Mouse (Mus musculus) neural tube, embryonic 15.5 days (tissue): ENCODE data around the gene Tent2. TPM values are rescaled to one million over a fixed set of nuclear protein-coding genes. Genes with fewer than 3 reads are reported as not detected.
"Not testable (repeated sequence)": the region's sequence is repeated elsewhere in the genome, so short reads cannot be mapped to it uniquely, and the experiment has no call there.

ENCODE experiments used
- ATAC-seq: fragments of 200-750 bp; cut with Nextera tagmentation; 2 replicates; pipeline ENCODE4 v1.8.0; 2017; ENCODE audit warnings: mild to moderate bottlenecking, moderate TSS enrichment, moderate library complexity; ENCODE audit not compliant: low FRiP score
- H3K27ac ChIP-seq: fragments of 300-500 bp; sonication (generic); replicated peaks from 2 replicates; pipeline ENCODE4 v1.5.1; 2015; ENCODE audit warnings: mild to moderate bottlenecking, inconsistent platforms
- H3K27me3 ChIP-seq: fragments of 300-500 bp; sonication (generic); replicated peaks from 2 replicates; pipeline ENCODE4 v1.6.1; 2015; ENCODE audit warnings: inconsistent platforms
- H3K36me3 ChIP-seq: fragments of 300-500 bp; sonication (generic); 2 replicates; pipeline ENCODE4 v1.6.1; 2015; ENCODE audit warnings: inconsistent platforms
- H3K4me1 ChIP-seq: fragments of 300-500 bp; sonication (generic); 2 replicates; pipeline ENCODE4 v1.6.1; 2015; ENCODE audit warnings: inconsistent platforms
- H3K4me2 ChIP-seq: fragments of 300-500 bp; sonication (generic); 2 replicates; pipeline ENCODE4 v1.6.1; 2015; ENCODE audit warnings: inconsistent platforms, mild to moderate bottlenecking, moderate library complexity
- H3K4me3 ChIP-seq: fragments of 300-500 bp; sonication (generic); replicated peaks from 2 replicates; pipeline ENCODE4 v1.5.1; 2015; ENCODE audit warnings: mild to moderate bottlenecking, inconsistent platforms
- H3K9ac ChIP-seq: fragments of 300-500 bp; sonication (generic); replicated peaks from 2 replicates; pipeline ENCODE4 v1.6.1; 2015; ENCODE audit warnings: mild to moderate bottlenecking, inconsistent platforms
- H3K9me3 ChIP-seq: fragments of 300-500 bp; sonication (generic); replicated peaks from 2 replicates; pipeline ENCODE4 v1.6.1; 2016; ENCODE audit warnings: inconsistent platforms
- WGBS: fragments of 180-500 bp; shearing (Covaris S2); methylation state at CpG from one replicate; pipeline ENCODE4 v1.1.7; 2015; ENCODE audit warnings: mixed read lengths; 5-methylcytosine and 5-hydroxymethylcytosine counted together
- polyA plus RNA-seq: library from polyadenylated mRNA; unstranded; fragments of >200 nt; fragmentation: Nextera tagmentation; extraction: Ambion mirVana; gene quantifications from 2 replicates; pipeline ENCODE4 v1.2.1, GENCODE M21; 2015

Tent2 gene
- polyA plus RNA-seq, 1 experiment from 2014 or later = 36.4 TPM

DNA sequence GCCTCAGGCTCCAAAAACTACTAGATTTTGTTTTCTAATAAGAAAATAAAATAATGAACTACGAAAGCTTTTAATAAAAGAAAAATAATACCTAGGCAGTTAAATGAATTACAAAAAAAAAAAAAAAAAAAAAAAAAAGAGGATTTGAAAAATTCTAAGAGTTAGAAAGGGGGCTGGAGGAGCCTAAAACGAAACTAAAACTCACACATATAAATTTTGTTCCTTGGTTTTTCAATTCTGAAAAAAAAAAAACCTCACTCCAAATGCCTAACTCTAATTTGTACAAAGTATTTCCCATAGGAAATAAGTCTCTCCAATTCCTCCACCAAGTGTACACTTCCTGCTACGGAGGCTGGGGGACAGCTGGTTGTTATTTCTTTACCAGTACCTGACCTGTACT lies 3.4 kb downstream of the Tent2 start:
- H3K4me2 ChIP-seq = no peak overlapping the region
- no peak overlapping the region for H3K4me3 ChIP-seq
- H3K27me3 ChIP-seq = no peaks in the 10 kb centered on the region
- no peak overlapping the region for H3K27ac ChIP-seq
- H3K9me3 ChIP-seq = no peaks in the 10 kb centered on the region
- H3K36me3 ChIP-seq = no peaks in the 10 kb centered on the region
- WGBS = 93% methylated on average over 3 of the region's 3 CpGs
- H3K4me1 ChIP-seq = peaks cover 21% of the 10 kb centered on the region
- ATAC-seq = no peak
- no peak overlapping the region for H3K9ac ChIP-seq

DNA sequence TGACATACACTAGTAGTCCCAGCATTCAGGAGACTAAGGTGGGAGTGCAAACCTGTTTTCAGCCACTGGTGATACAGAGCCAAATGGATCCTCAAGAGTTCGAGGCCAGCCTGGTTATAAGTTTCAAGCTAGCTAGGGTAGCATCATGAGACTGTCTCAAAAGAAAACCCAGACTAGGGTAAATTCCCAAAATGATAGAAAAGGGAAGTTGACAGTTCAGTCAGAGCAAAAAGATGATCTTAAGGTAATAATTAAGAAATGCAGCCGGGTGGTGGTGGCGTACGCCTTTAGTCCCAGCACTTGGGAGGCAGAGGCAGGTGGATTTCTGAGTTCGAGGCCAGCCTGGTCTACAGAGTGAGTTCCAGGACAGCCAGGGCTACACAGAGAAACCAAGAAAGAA lies 4.4 kb downstream of the Tent2 start:
- H3K4me1 ChIP-seq = peaks cover 20% of the 10 kb centered on the region
- not testable (repeated sequence) for H3K9ac ChIP-seq, ATAC-seq, H3K36me3 ChIP-seq, H3K27me3 ChIP-seq, H3K9me3 ChIP-seq, H3K4me2 ChIP-seq, H3K4me3 ChIP-seq, H3K27ac ChIP-seq
- 95% methylated on average over 5 of the region's 5 CpGs for WGBS

DNA sequence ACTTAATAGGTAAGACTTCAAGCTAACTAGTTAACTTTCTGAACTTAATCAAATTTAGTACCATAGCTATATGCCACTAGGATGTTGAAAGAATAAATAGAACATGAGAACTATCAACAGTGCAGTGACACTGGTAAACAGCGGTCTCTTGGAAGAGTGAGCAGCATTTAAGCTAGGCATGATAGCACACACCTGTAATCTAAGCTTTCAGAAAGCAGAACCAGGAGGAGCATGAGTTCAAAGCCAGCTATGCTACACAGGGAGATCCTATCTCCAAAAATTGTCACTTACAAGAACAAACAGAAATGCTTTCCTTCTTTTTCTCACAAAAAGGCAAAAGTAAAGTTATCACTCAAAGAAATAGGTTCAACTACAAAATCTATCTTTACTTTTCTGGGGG lies 11.8 kb downstream of the Tent2 start:
- Histone ChIP-seq H3K4me1 (no peaks in the 10 kb centered on the region), H3K36me3 (peaks cover 11% of the 10 kb centered on the region), H3K27ac (no peak overlapping the region), H3K4me2 (no peak overlapping the region), H3K9me3 (no peaks in the 10 kb centered on the region), H3K27me3 (no peaks in the 10 kb centered on the region), H3K4me3 (no peak overlapping the region), H3K9ac (no peak overlapping the region)
- WGBS = 98% methylated on average over 1 of the region's 1 CpGs
- no peak for ATAC-seq

GRCm38 (mm10) chr13:93179522-93179921 lies 12.7 kb downstream of the Tent2 start:
- 84% methylated on average over 2 of the region's 2 CpGs for WGBS
- H3K4me1 ChIP-seq = no peaks in the 10 kb centered on the region
- H3K36me3 ChIP-seq = peaks cover 14% of the 10 kb centered on the region
- no peak overlapping the region for H3K4me3 ChIP-seq
- ATAC-seq = no peak
- no peak overlapping the region for H3K4me2 ChIP-seq
- H3K27ac ChIP-seq = no peak overlapping the region
- no peaks in the 10 kb centered on the region for H3K9me3 ChIP-seq
- H3K9ac ChIP-seq = no peak overlapping the region
- H3K27me3 ChIP-seq = no peaks in the 10 kb centered on the region

GRCm38 (mm10) chr13:93177571-93177970 lies 14.6 kb downstream of the Tent2 start:
- peaks cover 18% of the 10 kb centered on the region for H3K36me3 ChIP-seq
- ATAC-seq = no peak
- H3K9ac ChIP-seq = no peak overlapping the region
- no peak overlapping the region for H3K4me2 ChIP-seq
- H3K9me3 ChIP-seq = no peaks in the 10 kb centered on the region
- H3K27me3 ChIP-seq = no peaks in the 10 kb centered on the region
- H3K4me1 ChIP-seq = no peaks in the 10 kb centered on the region
- H3K27ac ChIP-seq = no peak overlapping the region
- no peak overlapping the region for H3K4me3 ChIP-seq

DNA sequence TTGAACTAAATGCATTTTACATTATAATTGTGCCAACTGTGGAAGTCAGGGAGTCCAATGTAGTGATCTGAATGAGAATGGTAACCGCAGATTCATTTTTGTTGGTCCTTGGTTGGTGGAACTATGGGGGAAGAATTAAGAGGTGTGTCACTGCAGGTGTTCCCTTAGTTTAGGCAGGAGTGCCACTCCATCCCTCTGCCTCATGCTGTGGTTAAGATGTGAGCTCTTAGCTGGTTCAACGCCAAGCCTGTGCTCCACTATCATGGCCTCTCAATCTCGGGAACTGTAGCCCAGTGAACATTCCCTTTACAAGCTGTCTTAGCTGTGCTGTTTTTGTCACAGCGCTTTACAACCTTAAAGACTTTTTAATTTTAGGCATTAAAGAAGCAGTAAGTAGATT lies 28.9 kb downstream of the Tent2 start:
- peaks cover 29% of the 10 kb centered on the region for H3K36me3 ChIP-seq
- no peak for ATAC-seq
- H3K4me3 ChIP-seq = no peak overlapping the region
- 95% methylated on average over 4 of the region's 4 CpGs for WGBS
- no peaks in the 10 kb centered on the region for H3K4me1 ChIP-seq
- H3K4me2 ChIP-seq = no peak overlapping the region
- no peak overlapping the region for H3K9ac ChIP-seq
- no peak overlapping the region for H3K27ac ChIP-seq
- no peaks in the 10 kb centered on the region for H3K9me3 ChIP-seq
- no peaks in the 10 kb centered on the region for H3K27me3 ChIP-seq

DNA sequence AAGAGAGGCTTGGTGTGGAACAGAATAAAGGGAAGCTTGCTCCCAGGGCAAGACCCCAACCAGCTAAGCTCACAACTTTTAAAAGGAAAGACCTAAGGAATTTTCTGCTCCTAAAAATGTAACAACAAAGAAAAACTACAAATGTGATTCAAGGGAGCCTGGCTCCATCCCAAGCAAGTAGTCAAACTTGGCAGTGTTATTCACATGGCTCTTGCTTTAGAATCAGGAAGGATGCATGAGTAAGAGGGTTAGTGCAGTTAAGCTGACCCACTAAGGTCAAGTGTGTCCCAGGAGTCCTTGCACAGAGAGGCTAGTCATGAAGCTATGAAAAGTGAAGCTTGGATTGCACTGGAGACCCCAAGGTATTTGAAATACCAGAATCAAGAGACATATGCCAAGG lies 29.7 kb downstream of the Tent2 start:
- Histone ChIP-seq H3K9me3 (no peaks in the 10 kb centered on the region), H3K4me3 (no peak overlapping the region), H3K4me1 (no peaks in the 10 kb centered on the region), H3K4me2 (no peak overlapping the region), H3K36me3 (peaks cover 29% of the 10 kb centered on the region), H3K9ac (no peak overlapping the region), H3K27ac (no peak overlapping the region), H3K27me3 (no peaks in the 10 kb centered on the region)
- no peak for ATAC-seq

GRCm38 (mm10) chr13:93158261-93158660 lies 33.9 kb downstream of the Tent2 start:
- 96% methylated on average over 6 of the region's 6 CpGs for WGBS
- ATAC-seq = no peak
- no peak overlapping the region for H3K9ac ChIP-seq
- no peak overlapping the region for H3K4me2 ChIP-seq
- H3K4me3 ChIP-seq = no peak overlapping the region
- H3K27me3 ChIP-seq = no peaks in the 10 kb centered on the region
- peaks cover 17% of the 10 kb centered on the region for H3K36me3 ChIP-seq
- no peaks in the 10 kb centered on the region for H3K4me1 ChIP-seq
- no peak overlapping the region for H3K27ac ChIP-seq
- no peaks in the 10 kb centered on the region for H3K9me3 ChIP-seq

DNA sequence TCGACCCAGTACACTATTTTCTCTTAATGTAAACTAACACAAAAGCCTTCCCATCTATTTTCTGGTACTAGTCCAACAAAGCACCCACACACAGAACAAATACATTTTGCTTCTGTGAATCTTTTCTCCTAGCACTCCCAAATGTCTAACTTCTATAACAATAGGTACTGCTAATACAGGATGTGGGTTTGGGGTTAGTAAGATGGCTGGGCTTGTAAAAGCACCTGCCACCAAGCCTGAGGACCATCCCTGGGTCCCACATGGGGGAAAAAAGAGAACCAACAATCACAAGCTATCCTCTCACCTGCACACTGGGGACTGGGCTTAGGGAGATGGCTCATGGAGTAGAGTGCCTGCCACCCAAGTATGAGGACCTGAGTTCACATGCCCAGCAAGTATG lies 38.9 kb downstream of the Tent2 start:
- no peak overlapping the region for H3K4me3 ChIP-seq
- H3K4me1 ChIP-seq = no peaks in the 10 kb centered on the region
- no peak overlapping the region for H3K4me2 ChIP-seq
- 91% methylated on average over 1 of the region's 1 CpGs for WGBS
- H3K27me3 ChIP-seq = no peaks in the 10 kb centered on the region
- H3K27ac ChIP-seq = no peak overlapping the region
- H3K36me3 ChIP-seq = peaks cover 9% of the 10 kb centered on the region; the same call in 1 of the 2 replicates
- no peak overlapping the region for H3K9ac ChIP-seq
- no peaks in the 10 kb centered on the region for H3K9me3 ChIP-seq
- ATAC-seq = no peak

DNA sequence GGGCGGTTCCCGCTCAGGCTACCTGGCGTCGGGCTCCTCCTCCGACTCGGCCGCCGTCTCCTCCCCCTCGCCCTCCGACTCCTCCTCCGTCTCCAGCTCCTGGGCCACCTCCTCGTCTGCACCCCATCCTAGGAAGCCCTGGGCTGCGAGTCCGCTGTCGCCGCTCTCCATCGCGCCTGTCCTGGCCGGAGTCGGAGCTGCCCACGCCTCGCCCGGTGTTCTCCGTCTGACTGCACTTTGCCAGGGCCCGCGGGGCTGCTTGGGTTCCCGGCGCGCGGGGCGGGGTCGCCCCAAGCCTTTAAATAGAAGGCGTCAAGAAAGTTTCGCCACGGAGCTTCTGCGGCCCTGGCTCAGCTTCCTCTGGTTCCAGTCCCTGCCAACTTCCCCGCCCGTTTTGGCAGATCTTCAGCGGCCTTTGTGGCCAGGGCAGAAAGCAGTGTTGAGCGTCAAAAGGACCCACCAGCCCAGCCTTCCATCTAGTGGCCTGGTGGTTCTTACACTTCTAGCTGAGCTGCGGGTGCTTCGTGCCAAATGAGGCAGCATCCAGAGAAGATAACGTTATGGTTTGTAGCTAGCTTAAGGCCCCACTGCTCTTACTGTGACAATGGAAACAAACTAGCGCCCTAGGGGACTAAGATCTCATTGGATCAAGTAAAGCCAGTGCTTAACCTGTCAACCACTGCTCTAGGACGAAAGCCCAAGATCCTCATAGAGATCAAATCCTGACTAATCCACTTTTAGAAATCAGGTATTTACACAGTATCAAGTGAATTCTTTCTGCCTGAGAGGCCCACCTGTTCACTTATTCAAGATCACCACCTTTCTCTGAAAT lies 47.6 kb downstream of the Tent2 start, which contains the start of gene Cmya5:
Gene Cmya5 (minus strand): TSS at position 389 of the 832 bp plus-strand sequence.
- Histone ChIP-seq H3K27me3 (no peaks in the 10 kb centered on the region), H3K36me3 (0 out of 2 replicates have a peak, but pooled peaks cover 2% of the 10 kb centered on the region), H3K27ac (peak within 1 kb of the TSS; percentile 51; the same call in 1 of the 2 replicates), H3K4me3 (peak within 1 kb of the TSS; percentile 48), H3K4me1 (peaks cover 15% of the 10 kb centered on the region), H3K9me3 (no peaks in the 10 kb centered on the region), H3K9ac (peak within 1 kb of the TSS; percentile 53), H3K4me2 (peak within 1 kb of the TSS; percentile 94)
- peak; percentile 89 for ATAC-seq
- WGBS = 1% methylated on average over 44 of the region's 45 CpGs

DNA sequence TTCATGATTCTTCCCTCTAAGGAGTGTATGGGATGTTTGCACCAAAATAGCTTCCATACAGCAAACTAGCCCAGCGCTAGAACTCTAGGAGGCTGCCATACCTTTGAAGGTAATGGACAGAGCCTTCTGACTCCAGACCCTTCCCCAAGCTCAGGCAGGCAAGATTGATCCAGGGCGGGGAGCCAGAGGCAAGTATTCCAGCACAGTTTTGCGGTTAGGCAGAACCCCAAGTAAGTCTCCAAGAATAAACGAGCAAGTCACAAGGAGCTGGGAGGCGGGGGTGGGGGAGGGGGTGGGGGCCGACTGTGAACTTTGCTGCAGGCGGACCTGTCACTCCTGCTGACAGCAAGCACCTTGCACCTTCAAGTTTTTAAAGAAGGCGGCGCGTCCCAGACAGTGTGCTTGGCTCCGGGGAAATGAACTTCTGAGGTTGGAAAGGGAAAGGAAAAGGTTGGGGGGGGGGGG lies 48.3 kb downstream of the Tent2 start:
- peak; percentile 46 for ATAC-seq
- peak overlapping the region; percentile 53 for H3K9ac ChIP-seq
- H3K4me3 ChIP-seq = peak overlapping the region; percentile 48
- peaks cover 15% of the 10 kb centered on the region for H3K4me1 ChIP-seq
- peak overlapping the region; percentile 94 for H3K4me2 ChIP-seq
- H3K27me3 ChIP-seq = no peaks in the 10 kb centered on the region
- H3K36me3 ChIP-seq = no peaks in the 10 kb centered on the region
- 30% methylated on average over 11 of the region's 11 CpGs for WGBS
- H3K9me3 ChIP-seq = no peaks in the 10 kb centered on the region
- H3K27ac ChIP-seq = no peak overlapping the region

DNA sequence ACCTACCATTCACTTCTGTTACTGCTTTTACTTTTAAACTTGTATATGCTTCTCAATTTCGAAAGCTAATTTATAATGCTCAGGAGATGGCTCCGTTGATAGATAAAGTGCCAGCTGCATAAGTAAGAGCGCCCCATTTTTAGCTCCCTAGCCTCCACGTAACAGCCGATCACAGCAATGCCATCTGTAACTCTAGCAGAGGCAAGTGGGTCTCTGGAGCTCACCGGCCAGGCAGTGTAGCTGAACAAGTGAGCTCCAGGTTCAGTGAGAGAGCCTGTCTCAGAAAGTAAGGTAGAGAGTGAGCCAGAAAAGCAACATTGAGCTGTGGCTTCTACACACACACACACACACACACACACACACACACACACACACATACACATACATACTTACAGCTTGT lies 51.0 kb downstream of the Tent2 start:
- H3K9ac ChIP-seq = no peak overlapping the region
- no peak overlapping the region for H3K27ac ChIP-seq
- no peak for ATAC-seq
- no peaks in the 10 kb centered on the region for H3K27me3 ChIP-seq
- H3K36me3 ChIP-seq = no peaks in the 10 kb centered on the region
- no peak overlapping the region for H3K4me3 ChIP-seq
- H3K9me3 ChIP-seq = no peaks in the 10 kb centered on the region
- no peak overlapping the region for H3K4me2 ChIP-seq
- 92% methylated on average over 6 of the region's 6 CpGs for WGBS
- H3K4me1 ChIP-seq = peaks cover 15% of the 10 kb centered on the region
